Mouse (Mus musculus) lung, postnatal 0 days (tissue): ENCODE results near the gene Eif1ad. TPM values are rescaled to one million over a fixed set of nuclear protein-coding genes. Genes with fewer than 3 reads are reported as not detected.

Experiments
- ATAC-seq: fragments of 200-750 bp; cut with Nextera tagmentation; 2 replicates; pipeline ENCODE4 v1.8.0; 2017; ENCODE audit warnings: moderate library complexity
- DNase-seq: peaks from one replicate; pipeline ENCODE4 v3.0.0-alpha.2; 2016; ENCODE audit warnings: low spot score
- H3K27ac ChIP-seq: fragments of 300-500 bp; sonication (generic); 2 replicates; pipeline ENCODE4 v1.5.1; 2014; ENCODE audit warnings: antibody characterized with exemption, mild to moderate bottlenecking, low read length, mixed read lengths
- H3K27me3 ChIP-seq: fragments of 300-500 bp; sonication (generic); replicated peaks from 2 replicates; pipeline ENCODE4 v1.6.1; 2014; ENCODE audit warnings: low read length, mixed read lengths; ENCODE audit not compliant: insufficient read depth
- H3K36me3 ChIP-seq: fragments of 300-500 bp; sonication (generic); 2 replicates; pipeline ENCODE4 v1.6.1; 2014; ENCODE audit warnings: low read length, mixed read lengths; ENCODE audit not compliant: insufficient read depth
- H3K4me1 ChIP-seq: fragments of 300-500 bp; sonication (generic); 2 replicates; pipeline ENCODE4 v1.6.1; 2014; ENCODE audit warnings: antibody characterized with exemption, low read depth, low read length, mixed read lengths; ENCODE audit not compliant: insufficient read depth
- H3K4me2 ChIP-seq: fragments of 300-500 bp; sonication (generic); replicated peaks from 2 replicates; pipeline ENCODE4 v1.6.1; 2014; ENCODE audit warnings: low read depth, mild to moderate bottlenecking, low read length, moderate library complexity, mixed read lengths
- H3K4me3 ChIP-seq: fragments of 300-500 bp; sonication (generic); 2 replicates; pipeline ENCODE4 v1.5.1; 2014; ENCODE audit warnings: low read depth, low read length
- H3K9ac ChIP-seq: fragments of 300-500 bp; sonication (generic); replicated peaks from 2 replicates; pipeline ENCODE4 v1.6.1; 2014; ENCODE audit warnings: low read depth, mild to moderate bottlenecking
- H3K9me3 ChIP-seq: fragments of 300-500 bp; sonication (generic); 2 replicates; pipeline ENCODE4 v1.6.1; 2016; ENCODE audit warnings: low read length, mixed read lengths
- CTCF ChIP-seq: IDR thresholded peaks from 2 replicates; pipeline ENCODE4 v1.5.1; 2016; ENCODE audit warnings: antibody characterized with exemption, mild to moderate bottlenecking
- EP300 ChIP-seq: IDR thresholded peaks from 2 replicates; pipeline ENCODE4 v1.6.1; 2016; ENCODE audit warnings: antibody characterized with exemption, mild to moderate bottlenecking, control low read depth
- WGBS: fragments of 180-500 bp; shearing (Covaris S2); extraction: QIAGEN DNeasy Blood & Tissue Kit; methylation state at CpG from one replicate; pipeline ENCODE4 v1.1.7; 2014; 5-methylcytosine and 5-hydroxymethylcytosine counted together
- polyA plus RNA-seq: library from polyadenylated mRNA; unstranded; fragments of >200 nt; fragmentation: Nextera tagmentation; extraction: Ambion mirVana; gene quantifications from 2 replicates; pipeline ENCODE4 v1.2.1, GENCODE M21; 2015

The Eif1ad gene
- polyA plus RNA-seq, 1 experiment from 2014 or later, result 21.5 TPM

GRCm38 (mm10) chr19:5408057-5409001 is 41.8 kb downstream of the Eif1ad start:
- H3K27ac ChIP-seq, result peak overlapping the region; percentile 99
- H3K4me2 ChIP-seq, result no peak overlapping the region
- H3K9me3 ChIP-seq, result no peaks in the 10 kb centered on the region
- H3K4me1 ChIP-seq, result no peaks in the 10 kb centered on the region
- no peaks in the 10 kb centered on the region for H3K36me3 ChIP-seq
- no peak overlapping the region for H3K4me3 ChIP-seq
- WGBS, result 58% methylated on average over 13 of the region's 13 CpGs
- ATAC-seq (peak; percentile 43), DNase-seq (peak; percentile 92)
- TF ChIP-seq CTCF (no peak), EP300 (peak; percentile 57; the same call in 1 of the 2 replicates)
- H3K27me3 ChIP-seq, result no peaks in the 10 kb centered on the region
- no peak overlapping the region for H3K9ac ChIP-seq

DNA sequence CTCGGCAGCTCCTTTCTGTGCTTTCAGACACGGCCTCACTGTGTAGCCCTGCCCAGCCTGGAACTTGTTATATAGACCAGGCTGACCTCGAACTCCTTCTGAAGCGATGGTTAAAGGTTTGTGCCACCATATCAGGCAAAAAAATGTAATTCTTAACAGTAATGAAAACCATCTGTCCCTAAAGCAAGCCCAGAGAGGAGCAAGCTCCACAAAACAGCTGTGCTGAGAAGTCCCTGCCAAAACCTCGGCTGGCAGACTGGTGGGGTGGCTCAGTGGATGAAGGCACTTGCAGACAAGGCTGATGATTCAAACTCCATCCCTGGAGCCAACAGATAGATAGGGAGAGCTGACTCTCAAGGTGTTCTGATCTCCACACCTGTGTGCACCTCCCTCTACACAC is 42.5 kb downstream of the Eif1ad start:
- DNase-seq, result peak; percentile 79
- Histone ChIP-seq H3K4me3 (no peak overlapping the region), H3K27me3 (no peaks in the 10 kb centered on the region), H3K36me3 (no peaks in the 10 kb centered on the region), H3K4me1 (0 out of 2 replicates have a peak, but pooled peaks cover 5% of the 10 kb centered on the region), H3K9me3 (no peaks in the 10 kb centered on the region), H3K9ac (no peak overlapping the region), H3K27ac (peak overlapping the region; percentile 99), H3K4me2 (no peak overlapping the region)
- peak; percentile 26 for ATAC-seq
- WGBS, result 71% methylated on average over 5 of the region's 5 CpGs
- TF ChIP-seq EP300 (no peak), CTCF (no peak)

DNA sequence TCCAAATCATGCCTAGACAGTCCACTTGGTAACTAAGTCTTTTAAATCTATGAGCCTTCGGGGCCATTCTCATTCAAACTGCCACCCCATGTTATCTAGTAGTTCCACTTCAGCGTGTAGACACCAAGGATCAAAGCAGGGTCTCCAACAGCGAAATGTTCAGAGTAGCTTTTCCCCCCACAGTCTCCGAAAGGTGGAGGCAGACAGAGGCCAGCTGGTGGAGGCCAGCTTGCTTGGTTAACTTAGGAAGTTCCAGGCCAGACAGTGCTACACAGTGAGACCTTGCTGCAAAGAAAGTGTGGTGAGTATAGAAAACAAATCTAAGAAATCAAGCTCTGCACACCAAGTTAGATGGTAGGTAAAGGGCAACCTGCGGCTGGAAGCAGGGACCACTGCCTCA is 44.1 kb downstream of the Eif1ad start:
- H3K36me3 ChIP-seq, result no peaks in the 10 kb centered on the region
- no peaks in the 10 kb centered on the region for H3K27me3 ChIP-seq
- 64% methylated on average over 5 of the region's 5 CpGs for WGBS
- DNase-seq, result no peak
- no peaks in the 10 kb centered on the region for H3K9me3 ChIP-seq
- H3K9ac ChIP-seq, result no peak overlapping the region
- no peak overlapping the region for H3K4me3 ChIP-seq
- H3K4me2 ChIP-seq, result no peak overlapping the region
- TF ChIP-seq CTCF (no peak), EP300 (no peak)
- peak overlapping the region; percentile 51; the same call in 1 of the 2 replicates for H3K27ac ChIP-seq
- H3K4me1 ChIP-seq, result 0 out of 2 replicates have a peak, but pooled peaks cover 9% of the 10 kb centered on the region
- no peak for ATAC-seq

GRCm38 (mm10) chr19:5411961-5412360 is 45.4 kb downstream of the Eif1ad start:
- DNase-seq, result no peak
- no peak for ATAC-seq
- H3K9me3 ChIP-seq, result no peaks in the 10 kb centered on the region
- H3K36me3 ChIP-seq, result no peaks in the 10 kb centered on the region
- H3K4me1 ChIP-seq, result 0 out of 2 replicates have a peak, but pooled peaks cover 9% of the 10 kb centered on the region
- H3K27me3 ChIP-seq, result no peaks in the 10 kb centered on the region
- H3K9ac ChIP-seq, result no peak overlapping the region
- no peak for TF ChIP-seq EP300
- no peak for TF ChIP-seq CTCF
- H3K4me2 ChIP-seq, result no peak overlapping the region
- H3K27ac ChIP-seq, result no peak overlapping the region
- no peak overlapping the region for H3K4me3 ChIP-seq
- 49% methylated on average over 5 of the region's 5 CpGs for WGBS

DNA sequence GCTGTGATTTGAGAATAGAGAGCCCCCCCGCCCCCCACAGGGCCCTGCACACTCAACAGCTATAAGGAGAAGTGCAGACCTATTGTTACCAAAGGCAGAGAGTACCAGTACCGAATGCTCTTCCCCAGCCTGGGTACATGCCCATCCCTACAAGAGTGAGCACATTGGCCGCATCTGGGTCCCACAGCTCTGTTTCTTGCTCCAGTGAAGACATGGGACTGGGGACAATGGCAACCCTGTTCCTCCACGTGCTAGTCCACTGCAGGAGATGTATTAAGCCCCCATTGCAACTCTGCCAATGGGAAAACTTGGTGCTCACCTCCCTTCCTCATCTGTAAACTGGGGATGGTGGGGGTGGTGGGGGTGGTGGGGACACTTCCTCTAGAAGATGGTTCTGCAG is 47.3 kb downstream of the Eif1ad start:
- 77% methylated on average over 4 of the region's 4 CpGs for WGBS
- H3K27ac ChIP-seq, result peak overlapping the region; percentile 77
- DNase-seq, result no peak
- no peak for ATAC-seq
- H3K4me2 ChIP-seq, result no peak overlapping the region
- H3K27me3 ChIP-seq, result no peaks in the 10 kb centered on the region
- H3K9ac ChIP-seq, result no peak overlapping the region
- no peak overlapping the region for H3K4me3 ChIP-seq
- H3K4me1 ChIP-seq, result 0 out of 2 replicates have a peak, but pooled peaks cover 9% of the 10 kb centered on the region
- TF ChIP-seq EP300 (no peak), CTCF (no peak)
- H3K9me3 ChIP-seq, result no peaks in the 10 kb centered on the region
- H3K36me3 ChIP-seq, result 0 out of 2 replicates have a peak, but pooled peaks cover 6% of the 10 kb centered on the region

DNA sequence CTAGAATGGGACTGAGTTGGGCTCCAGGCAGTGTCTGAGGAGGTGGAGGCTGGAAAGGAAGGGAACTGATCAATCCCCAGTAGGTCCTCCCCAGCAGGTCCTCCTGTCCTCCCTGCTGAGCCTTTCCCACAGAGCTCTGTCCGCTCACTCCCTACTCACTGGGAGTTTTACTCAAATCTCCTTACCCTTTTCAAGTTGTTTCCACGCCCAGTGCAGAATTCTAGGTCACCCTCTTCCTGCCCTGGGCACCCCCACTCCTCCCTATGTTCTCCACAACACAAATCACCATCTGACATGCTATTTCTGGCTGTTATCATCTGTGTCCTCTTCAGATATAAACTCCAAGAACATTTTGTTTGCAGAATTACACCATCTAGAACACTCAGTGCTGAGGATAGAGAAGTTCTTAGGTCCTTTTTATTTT is 48.0 kb downstream of the Eif1ad start:
- no peaks in the 10 kb centered on the region for H3K27me3 ChIP-seq
- peak; percentile 86 for ATAC-seq
- H3K9ac ChIP-seq, result no peak overlapping the region
- H3K9me3 ChIP-seq, result no peaks in the 10 kb centered on the region
- peak overlapping the region; percentile 77 for H3K27ac ChIP-seq
- DNase-seq, result peak; percentile 94
- no peak overlapping the region for H3K4me3 ChIP-seq
- 0 out of 2 replicates have a peak, but pooled peaks cover 6% of the 10 kb centered on the region for H3K36me3 ChIP-seq
- no peak overlapping the region for H3K4me2 ChIP-seq
- 23% methylated on average over 2 of the region's 2 CpGs for WGBS
- H3K4me1 ChIP-seq, result 0 out of 2 replicates have a peak, but pooled peaks cover 9% of the 10 kb centered on the region
- no peak for TF ChIP-seq CTCF
- peak; percentile 95 for TF ChIP-seq EP300
